Mouse (Mus musculus): ENCODE measurements around the gene G6pc2. TPM values are rescaled to one million over a fixed set of nuclear protein-coding genes. Genes with fewer than 3 reads are reported as not detected.

The G6pc2 gene
- not detected in 2 replicates for polyA plus RNA-seq (2014; fragmentation: Nextera tagmentation; extraction: Ambion mirVana)

DNA sequence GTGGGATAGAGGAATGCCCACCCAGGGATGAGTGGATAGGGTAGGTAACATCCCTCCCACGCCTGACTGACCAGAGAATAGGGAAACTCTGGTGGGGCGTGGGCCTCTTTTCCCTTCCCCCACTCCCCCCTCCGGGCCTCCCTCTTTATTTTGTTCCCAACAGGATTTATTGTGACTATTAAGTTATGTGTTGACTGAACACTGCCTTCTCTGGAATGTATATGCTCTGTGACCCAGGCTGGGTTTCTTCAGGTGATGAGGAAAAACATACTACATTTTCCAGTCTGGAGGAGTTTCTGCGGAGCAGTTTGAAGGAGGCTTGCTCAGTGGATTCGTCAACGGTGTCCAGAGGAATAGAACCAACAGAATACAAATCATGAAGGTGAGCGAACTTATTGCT lies at the start of gene G6pc2:
Gene G6pc2 (plus strand): TSS at position 301 of the 400 bp plus-strand sequence.
- H3K4me1 ChIP-seq (replicated peaks; ENCODE audit: control insufficient read depth, insufficient read depth, low read length), result no peaks in the 10 kb centered on the region
- H3K36me3 ChIP-seq (ENCODE audit: control insufficient read depth, insufficient read depth, low read length), result no peaks in the 10 kb centered on the region
- H3K4me2 ChIP-seq (ENCODE audit: low read depth, low read length, severe bottlenecking), result no peak within 1 kb of the TSS
- H3K27ac ChIP-seq (ENCODE audit: low read depth, low read length), result no peak within 1 kb of the TSS
- no peak within 1 kb of the TSS for H3K9ac ChIP-seq (ENCODE audit: low read length)
- 87% methylated on average over 7 of the region's 7 CpGs for WGBS
- DNase-seq (ENCODE audit: low spot score), result no peak
- no peak within 1 kb of the TSS for H3K4me3 ChIP-seq (ENCODE audit: low read depth, low read length)
- no peak for ATAC-seq (replicated peaks; ENCODE audit: low FRiP score)
- no peaks in the 10 kb centered on the region for H3K9me3 ChIP-seq (ENCODE audit: control insufficient read depth, low read length)
- H3K27me3 ChIP-seq (ENCODE audit: control insufficient read depth, insufficient read depth, low read length), result no peaks in the 10 kb centered on the region

DNA sequence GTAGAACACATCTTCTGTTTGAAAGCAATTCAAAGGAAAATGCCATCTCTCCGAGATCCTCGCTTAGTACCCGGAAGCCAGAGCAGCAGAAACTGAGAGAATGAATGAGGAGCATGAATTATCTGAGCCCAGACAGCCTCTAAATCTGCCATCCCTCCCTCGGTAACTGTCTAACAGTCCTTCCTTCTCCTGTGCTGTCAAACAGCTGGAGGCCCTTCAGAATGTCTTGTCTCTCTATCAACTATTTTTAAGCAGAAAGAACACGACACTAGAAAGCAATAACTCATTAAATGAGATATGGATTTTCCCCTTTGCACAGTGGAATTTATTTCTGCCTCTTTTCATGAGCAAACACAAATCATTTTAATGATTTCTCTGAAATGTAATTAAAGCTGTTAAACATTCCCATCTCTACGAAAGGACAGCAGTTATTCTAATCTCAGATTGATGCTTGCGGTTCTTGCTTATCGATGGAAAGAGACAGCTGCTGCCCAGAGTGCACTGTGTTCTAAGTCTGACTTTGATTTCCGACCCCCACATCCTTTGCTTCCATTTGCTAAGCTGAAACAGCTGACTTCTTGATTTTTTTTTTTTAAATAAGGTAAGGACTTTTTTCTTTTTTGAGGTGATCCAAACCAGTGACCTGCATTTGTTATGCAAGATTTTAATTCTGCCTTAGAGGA lies 40.3 kb upstream of the G6pc2 start:
- H3K4me1 ChIP-seq (replicated peaks; ENCODE audit: control insufficient read depth, insufficient read depth, low read length), result no peaks in the 10 kb centered on the region
- ATAC-seq (replicated peaks; ENCODE audit: low FRiP score) (no peak), DNase-seq (ENCODE audit: low spot score) (no peak)
- no peak overlapping the region for H3K4me2 ChIP-seq (ENCODE audit: low read depth, low read length, severe bottlenecking)
- no peaks in the 10 kb centered on the region for H3K9me3 ChIP-seq (ENCODE audit: control insufficient read depth, low read length)
- H3K36me3 ChIP-seq (ENCODE audit: control insufficient read depth, insufficient read depth, low read length), result no peaks in the 10 kb centered on the region
- no peak overlapping the region for H3K4me3 ChIP-seq (ENCODE audit: low read depth, low read length)
- no peak overlapping the region for H3K9ac ChIP-seq (ENCODE audit: low read length)
- no peaks in the 10 kb centered on the region for H3K27me3 ChIP-seq (ENCODE audit: control insufficient read depth, insufficient read depth, low read length)
- no peak overlapping the region for H3K27ac ChIP-seq (ENCODE audit: low read depth, low read length)
- 90% methylated on average over 9 of the region's 9 CpGs for WGBS

DNA sequence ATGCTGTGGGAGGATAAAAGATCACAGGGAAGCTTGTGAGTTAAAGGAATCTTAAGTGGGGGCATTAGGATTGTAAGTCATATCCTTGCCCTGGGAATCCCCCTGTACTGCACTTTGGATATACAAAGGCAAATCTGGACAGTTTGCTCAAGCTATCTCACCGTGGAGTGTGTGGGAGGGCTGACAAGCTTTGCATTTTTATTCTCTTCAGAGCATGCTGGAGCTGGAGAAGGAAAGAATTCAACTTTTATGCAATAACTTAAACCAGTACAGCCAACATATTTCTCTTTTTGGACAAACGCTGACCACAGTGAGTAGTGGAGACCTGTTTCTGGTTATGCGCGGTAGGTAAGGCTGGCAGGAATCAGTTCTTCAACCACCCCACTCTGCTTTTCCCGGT lies 35.6 kb upstream of the G6pc2 start:
- Histone ChIP-seq H3K4me1 (replicated peaks; ENCODE audit: control insufficient read depth, insufficient read depth, low read length) (no peaks in the 10 kb centered on the region), H3K36me3 (ENCODE audit: control insufficient read depth, insufficient read depth, low read length) (no peaks in the 10 kb centered on the region)

DNA sequence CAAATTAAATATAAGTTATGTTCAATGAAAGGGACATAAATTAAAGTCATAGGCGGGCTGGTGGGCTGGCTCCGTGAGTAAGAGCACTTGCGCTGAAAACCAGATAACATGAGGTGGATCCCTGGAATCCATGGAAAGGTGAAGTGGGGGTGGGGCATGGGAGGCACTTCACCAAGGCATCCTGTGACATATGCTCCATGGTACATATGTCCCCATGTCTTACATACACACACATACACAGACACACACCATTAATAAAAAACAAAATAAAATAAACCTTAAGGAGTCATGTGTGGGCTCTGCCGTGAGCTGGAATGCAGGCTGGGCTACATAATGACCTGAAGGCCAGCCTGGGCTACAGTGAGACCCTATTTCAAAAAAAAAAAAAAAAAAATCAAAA lies 31.2 kb upstream of the G6pc2 start:
- H3K36me3 ChIP-seq (ENCODE audit: control insufficient read depth, insufficient read depth, low read length), result no peaks in the 10 kb centered on the region
- H3K27ac ChIP-seq (ENCODE audit: low read depth, low read length), result no peak overlapping the region
- WGBS, result 97% methylated on average over 4 of the region's 4 CpGs
- no peaks in the 10 kb centered on the region for H3K4me1 ChIP-seq (replicated peaks; ENCODE audit: control insufficient read depth, insufficient read depth, low read length)
- no peaks in the 10 kb centered on the region for H3K9me3 ChIP-seq (ENCODE audit: control insufficient read depth, low read length)
- no peak for ATAC-seq (replicated peaks; ENCODE audit: low FRiP score)
- no peaks in the 10 kb centered on the region for H3K27me3 ChIP-seq (ENCODE audit: control insufficient read depth, insufficient read depth, low read length)
- H3K4me2 ChIP-seq (ENCODE audit: low read depth, low read length, severe bottlenecking), result no peak overlapping the region
- no peak for DNase-seq (ENCODE audit: low spot score)
- no peak overlapping the region for H3K9ac ChIP-seq (ENCODE audit: low read length)
- no peak overlapping the region for H3K4me3 ChIP-seq (ENCODE audit: low read depth, low read length)

More for the DNA sequence above, 35.6 kb upstream of the G6pc2 start:
- no peak for DNase-seq (ENCODE audit: low spot score)
- no peak overlapping the region for H3K27ac ChIP-seq (ENCODE audit: low read depth, low read length)
- no peaks in the 10 kb centered on the region for H3K27me3 ChIP-seq (ENCODE audit: control insufficient read depth, insufficient read depth, low read length)
- no peaks in the 10 kb centered on the region for H3K9me3 ChIP-seq (ENCODE audit: control insufficient read depth, low read length)
- ATAC-seq (replicated peaks; ENCODE audit: low FRiP score), result no peak
- H3K4me3 ChIP-seq (ENCODE audit: low read depth, low read length), result no peak overlapping the region
- H3K4me2 ChIP-seq (ENCODE audit: low read depth, low read length, severe bottlenecking), result no peak overlapping the region
- H3K9ac ChIP-seq (ENCODE audit: low read length), result no peak overlapping the region
- 83% methylated on average over 5 of the region's 5 CpGs for WGBS

DNA sequence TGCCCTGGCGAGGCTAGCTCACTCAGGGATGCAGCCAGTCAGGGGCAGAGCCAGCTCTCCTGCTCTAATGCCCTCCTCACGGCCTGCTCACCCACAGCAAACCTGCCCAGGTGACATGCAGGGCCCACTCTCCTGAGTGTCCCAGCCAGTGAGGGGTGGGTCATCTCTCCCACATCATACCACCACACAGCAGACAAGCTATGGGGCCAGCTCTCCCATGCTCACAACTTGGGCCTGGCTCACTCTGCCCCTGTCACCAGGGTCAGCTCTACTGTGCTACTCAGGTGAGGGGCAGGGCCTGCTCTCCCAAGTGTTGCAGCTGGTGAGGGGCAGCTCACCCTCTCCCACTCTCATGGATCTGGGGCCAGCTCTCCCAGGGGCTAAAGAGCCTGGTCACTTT lies 22.9 kb upstream of the G6pc2 start:
- ATAC-seq (replicated peaks; ENCODE audit: low FRiP score), result no peak
- Histone ChIP-seq H3K27ac (ENCODE audit: low read depth, low read length) (no peak overlapping the region), H3K36me3 (ENCODE audit: control insufficient read depth, insufficient read depth, low read length) (no peaks in the 10 kb centered on the region; the same call in 1 of the 2 replicates), H3K4me1 (replicated peaks; ENCODE audit: control insufficient read depth, insufficient read depth, low read length) (no peaks in the 10 kb centered on the region), H3K4me2 (ENCODE audit: low read depth, low read length, severe bottlenecking) (no peak overlapping the region), H3K27me3 (ENCODE audit: control insufficient read depth, insufficient read depth, low read length) (no peaks in the 10 kb centered on the region), H3K9me3 (ENCODE audit: control insufficient read depth, low read length) (no peaks in the 10 kb centered on the region), H3K4me3 (ENCODE audit: low read depth, low read length) (no peak overlapping the region), H3K9ac (ENCODE audit: low read length) (no peak overlapping the region)
- DNase-seq (ENCODE audit: low spot score), result no peak
- 80% methylated on average over 2 of the region's 2 CpGs for WGBS

DNA sequence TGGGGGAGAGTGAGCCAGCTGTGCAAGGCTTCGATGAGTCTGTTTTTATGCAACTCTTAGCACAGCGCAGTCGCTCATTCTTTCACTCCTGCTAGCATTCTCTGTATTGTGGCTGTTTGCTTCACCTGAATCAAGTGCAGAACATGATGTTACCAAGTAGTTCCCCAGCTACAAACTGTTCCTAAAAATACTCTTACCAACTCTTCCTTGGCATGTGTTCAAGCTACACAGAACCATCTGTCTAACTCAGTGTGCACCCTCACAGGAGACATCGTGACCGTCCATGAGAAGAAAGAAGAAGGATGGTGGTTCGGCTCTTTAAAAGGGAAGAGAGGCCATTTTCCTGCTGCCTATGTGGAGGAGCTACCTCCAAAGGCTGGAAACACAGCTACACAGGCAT lies 22.1 kb upstream of the G6pc2 start:
- Histone ChIP-seq H3K27ac (ENCODE audit: low read depth, low read length) (no peak overlapping the region), H3K4me2 (ENCODE audit: low read depth, low read length, severe bottlenecking) (no peak overlapping the region), H3K9ac (ENCODE audit: low read length) (no peak overlapping the region), H3K27me3 (ENCODE audit: control insufficient read depth, insufficient read depth, low read length) (no peaks in the 10 kb centered on the region), H3K36me3 (ENCODE audit: control insufficient read depth, insufficient read depth, low read length) (peaks cover 3% of the 10 kb centered on the region), H3K9me3 (ENCODE audit: control insufficient read depth, low read length) (no peaks in the 10 kb centered on the region), H3K4me1 (replicated peaks; ENCODE audit: control insufficient read depth, insufficient read depth, low read length) (no peaks in the 10 kb centered on the region), H3K4me3 (ENCODE audit: low read depth, low read length) (no peak overlapping the region)
- 95% methylated on average over 6 of the region's 6 CpGs for WGBS
- DNase-seq (ENCODE audit: low spot score) (no peak), ATAC-seq (replicated peaks; ENCODE audit: low FRiP score) (no peak)

DNA sequence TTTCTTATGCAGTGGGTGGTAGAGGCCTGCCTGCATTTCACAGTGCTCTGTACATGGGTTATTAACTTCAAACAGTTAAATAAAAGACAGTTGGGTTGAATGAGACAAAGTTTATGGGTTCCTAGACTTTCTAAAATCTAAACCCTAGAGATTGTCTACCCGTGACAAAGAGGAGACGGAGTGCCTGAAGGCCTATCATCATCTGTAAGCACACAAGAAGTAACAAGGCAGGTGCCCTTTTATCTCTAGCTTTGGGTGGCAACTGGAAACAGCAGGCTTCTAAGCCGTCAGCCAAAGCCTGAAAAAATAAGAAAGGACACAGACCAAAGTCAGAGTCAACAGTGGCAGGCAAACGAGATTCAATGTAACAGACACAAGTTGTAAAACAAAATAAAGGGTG lies 21.7 kb upstream of the G6pc2 start:
- Histone ChIP-seq H3K9ac (ENCODE audit: low read length) (no peak overlapping the region), H3K4me3 (ENCODE audit: low read depth, low read length) (no peak overlapping the region), H3K4me1 (replicated peaks; ENCODE audit: control insufficient read depth, insufficient read depth, low read length) (no peaks in the 10 kb centered on the region), H3K4me2 (ENCODE audit: low read depth, low read length, severe bottlenecking) (no peak overlapping the region), H3K27me3 (ENCODE audit: control insufficient read depth, insufficient read depth, low read length) (no peaks in the 10 kb centered on the region), H3K27ac (ENCODE audit: low read depth, low read length) (no peak overlapping the region), H3K9me3 (ENCODE audit: control insufficient read depth, low read length) (no peaks in the 10 kb centered on the region), H3K36me3 (ENCODE audit: control insufficient read depth, insufficient read depth, low read length) (peaks cover 8% of the 10 kb centered on the region)
- ATAC-seq (replicated peaks; ENCODE audit: low FRiP score) (no peak), DNase-seq (ENCODE audit: low spot score) (no peak)
- WGBS, result 72% methylated on average over 4 of the region's 4 CpGs

DNA sequence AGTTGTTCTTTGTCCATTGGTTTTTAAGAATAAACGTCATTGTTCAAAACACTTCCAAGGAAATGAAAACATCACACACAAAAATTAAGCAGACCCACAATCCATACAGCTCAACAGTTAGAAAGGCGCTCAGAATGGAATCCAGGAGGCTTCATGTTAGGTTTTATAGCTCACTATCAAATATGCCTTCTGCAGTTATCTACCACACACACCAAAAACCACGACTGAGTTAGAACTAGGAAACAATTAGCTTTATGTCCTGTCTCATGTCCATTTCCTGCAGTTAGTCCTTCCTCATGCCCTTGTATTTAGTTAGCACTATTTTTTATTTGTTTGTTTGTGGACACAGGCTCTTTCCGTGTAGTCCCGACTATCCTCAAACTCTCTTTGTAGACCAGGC lies 19.8 kb upstream of the G6pc2 start:
- Histone ChIP-seq H3K27ac (ENCODE audit: low read depth, low read length) (no peak overlapping the region), H3K4me3 (ENCODE audit: low read depth, low read length) (no peak overlapping the region), H3K9ac (ENCODE audit: low read length) (no peak overlapping the region), H3K27me3 (ENCODE audit: control insufficient read depth, insufficient read depth, low read length) (no peaks in the 10 kb centered on the region), H3K4me2 (ENCODE audit: low read depth, low read length, severe bottlenecking) (no peak overlapping the region), H3K36me3 (ENCODE audit: control insufficient read depth, insufficient read depth, low read length) (peaks cover 8% of the 10 kb centered on the region), H3K4me1 (replicated peaks; ENCODE audit: control insufficient read depth, insufficient read depth, low read length) (no peaks in the 10 kb centered on the region), H3K9me3 (ENCODE audit: control insufficient read depth, low read length) (no peaks in the 10 kb centered on the region)
- DNase-seq (ENCODE audit: low spot score) (no peak), ATAC-seq (replicated peaks; ENCODE audit: low FRiP score) (no peak)
- 88% methylated on average over 5 of the region's 5 CpGs for WGBS

DNA sequence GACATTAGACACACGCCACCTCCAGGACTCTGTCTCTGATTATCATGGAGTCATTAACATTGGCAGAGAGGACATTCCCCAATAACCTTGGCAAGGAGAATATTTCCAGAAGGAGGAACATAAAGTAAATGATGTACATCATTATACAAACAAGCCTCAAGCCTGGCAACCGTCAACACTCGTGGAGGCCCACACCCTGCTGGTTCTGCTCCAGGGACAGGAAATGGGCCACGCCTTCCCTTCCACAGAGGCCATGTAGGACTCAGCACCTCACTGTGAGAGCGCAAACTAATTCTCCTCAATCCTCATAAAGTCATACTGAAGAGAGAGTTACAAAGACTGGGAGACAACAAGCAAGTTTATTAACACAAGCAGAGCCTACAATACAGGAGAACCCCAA lies 17.3 kb upstream of the G6pc2 start:
- Histone ChIP-seq H3K36me3 (ENCODE audit: control insufficient read depth, insufficient read depth, low read length) (peaks cover 8% of the 10 kb centered on the region), H3K27ac (ENCODE audit: low read depth, low read length) (no peak overlapping the region), H3K9me3 (ENCODE audit: control insufficient read depth, low read length) (no peaks in the 10 kb centered on the region), H3K9ac (ENCODE audit: low read length) (no peak overlapping the region), H3K4me2 (ENCODE audit: low read depth, low read length, severe bottlenecking) (no peak overlapping the region), H3K4me1 (replicated peaks; ENCODE audit: control insufficient read depth, insufficient read depth, low read length) (no peaks in the 10 kb centered on the region), H3K4me3 (ENCODE audit: low read depth, low read length) (no peak overlapping the region), H3K27me3 (ENCODE audit: control insufficient read depth, insufficient read depth, low read length) (no peaks in the 10 kb centered on the region)
- no peak for DNase-seq (ENCODE audit: low spot score)
- no peak for ATAC-seq (replicated peaks; ENCODE audit: low FRiP score)
- 93% methylated on average over 5 of the region's 5 CpGs for whole genome bisulfite sequencing

All from forebrain, embryonic 11.5 days (tissue).